Mouse (Mus musculus): Measurements from ENCODE around the gene Tmem177.

The Tmem177 gene

GRCm38 (mm10) chr1:119912953-119913814, at the start of gene Tmem177:
Gene Tmem177 (minus strand): TSS chr1:119913208.
- in situ Hi-C loops (cut with MboI; ENCODE audit: low sequenced_read_pairs) = no loop called here

GRCm38 (mm10) chr1:119959920-119960319, 46.9 kb upstream of the Tmem177 start:
- in situ Hi-C loops (cut with MboI; ENCODE audit: low sequenced_read_pairs) = no loop called here

- in situ Hi-C loops (cut with MboI; ENCODE audit: low sequenced_read_pairs) = no loop called here
Observed at GRCm38 (mm10) chr1:119959464-119959863, 46.5 kb upstream of the Tmem177 start.

- in situ Hi-C loops (cut with MboI; ENCODE audit: low sequenced_read_pairs) = no loop called here
Observed at GRCm38 (mm10) chr1:119957716-119958222, 44.8 kb upstream of the Tmem177 start.

GRCm38 (mm10) chr1:119954680-119955079, 41.7 kb upstream of the Tmem177 start:
- in situ Hi-C loops (cut with MboI; ENCODE audit: low sequenced_read_pairs) = no loop called here

GRCm38 (mm10) chr1:119953456-119953855, 40.4 kb upstream of the Tmem177 start:
- in situ Hi-C loops (cut with MboI; ENCODE audit: low sequenced_read_pairs) = no loop called here

- in situ Hi-C loops (cut with MboI; ENCODE audit: low sequenced_read_pairs) = no loop called here
Observed at GRCm38 (mm10) chr1:119950086-119950485, 37.1 kb upstream of the Tmem177 start.

GRCm38 (mm10) chr1:119936861-119937260, 23.9 kb upstream of the Tmem177 start:
- in situ Hi-C loops (cut with MboI; ENCODE audit: low sequenced_read_pairs) = no loop called here

- in situ Hi-C loops (cut with MboI; ENCODE audit: low sequenced_read_pairs) = no loop called here
Observed at GRCm38 (mm10) chr1:119931421-119932150, 18.6 kb upstream of the Tmem177 start.

- in situ Hi-C loops (cut with MboI; ENCODE audit: low sequenced_read_pairs) = no loop called here
Observed at GRCm38 (mm10) chr1:119929715-119930114, 16.7 kb upstream of the Tmem177 start.

- in situ Hi-C loops (cut with MboI; ENCODE audit: low sequenced_read_pairs) = no loop called here
Observed at GRCm38 (mm10) chr1:119919299-119919698, 6.3 kb upstream of the Tmem177 start.

GRCm38 (mm10) chr1:119916823-119917371, 3.9 kb upstream of the Tmem177 start:
- in situ Hi-C loops (cut with MboI; ENCODE audit: low sequenced_read_pairs) = no loop called here

- in situ Hi-C loops (cut with MboI; ENCODE audit: low sequenced_read_pairs) = no loop called here
Observed at GRCm38 (mm10) chr1:119907206-119907748, 5.7 kb downstream of the Tmem177 start.

GRCm38 (mm10) chr1:119903231-119903620, 9.8 kb downstream of the Tmem177 start:
- in situ Hi-C loops (cut with MboI; ENCODE audit: low sequenced_read_pairs) = no loop called here

- in situ Hi-C loops (cut with MboI; ENCODE audit: low sequenced_read_pairs) = no loop called here
Observed at GRCm38 (mm10) chr1:119902551-119903230, 10.3 kb downstream of the Tmem177 start.

- in situ Hi-C loops (cut with MboI; ENCODE audit: low sequenced_read_pairs) = no loop called here
Observed at GRCm38 (mm10) chr1:119899195-119900123, 13.5 kb downstream of the Tmem177 start.

- in situ Hi-C loops (cut with MboI; ENCODE audit: low sequenced_read_pairs) = no loop called here
Observed at GRCm38 (mm10) chr1:119894936-119895335, 18.1 kb downstream of the Tmem177 start.

GRCm38 (mm10) chr1:119893600-119893999, 19.4 kb downstream of the Tmem177 start:
- in situ Hi-C loops (cut with MboI; ENCODE audit: low sequenced_read_pairs) = no loop called here

- in situ Hi-C loops (cut with MboI; ENCODE audit: low sequenced_read_pairs) = no loop called here
Observed at GRCm38 (mm10) chr1:119892933-119893332, 20.1 kb downstream of the Tmem177 start.

GRCm38 (mm10) chr1:119891865-119892264, 21.1 kb downstream of the Tmem177 start:
- in situ Hi-C loops (cut with MboI; ENCODE audit: low sequenced_read_pairs) = no loop called here
